Mouse (Mus musculus): ENCODE data around the gene Slco4c1.

DNA sequence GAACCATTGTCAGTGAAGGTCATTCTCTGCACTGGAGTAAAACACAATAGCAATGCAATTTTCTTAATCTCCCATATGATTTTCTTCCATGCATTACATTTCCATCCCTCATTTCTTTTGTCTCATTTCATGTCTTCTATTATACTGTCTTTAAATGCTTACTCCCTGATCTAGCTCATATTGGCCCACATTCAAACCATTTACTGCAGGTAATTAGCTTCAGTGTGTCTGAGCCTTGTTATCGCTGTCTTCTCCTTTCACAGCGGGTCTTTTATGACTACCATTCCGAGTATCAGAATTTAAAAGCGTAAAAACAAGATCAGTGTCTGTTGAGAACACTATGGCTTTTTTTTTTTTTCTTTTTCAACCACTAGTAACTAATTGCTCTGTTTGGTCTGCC lies 77.3 kb downstream of the Slco4c1 start:
- TF ChIP-seq POLR2A (IDR thresholded peaks at IDR 0.05; ENCODE audit: borderline replicate concordance, low read depth, low read length) (no peak), CTCF (IDR thresholded peaks at IDR 0.05; ENCODE audit: low read depth, low read length) (no peak)
